In genomic region chr11:101784072-101784471, GRCm38 (mm10) we compare ENCODE assay signal across 9 mouse cellular contexts. TPM values are rescaled to one million over a fixed set of nuclear protein-coding genes. Genes with fewer than 3 reads are reported as not detected.
DNase-seq lines count a peak whose midpoint lies in the region; ATAC-seq lines count a peak whose summit lies in the region.
"Had no signal": no experiment of that assay in that cellular context is flagged by ENCODE, and none has a peak within 500 bp of the region (broad histone marks: within the 10 kb centered on the region; RNA-seq: fewer than 3 reads in every experiment).

No protein-coding gene starts in this region.

- no peaks in the 10 kb centered on the region for H3K9me3 ChIP-seq in heart, embryonic 13.5 days
- H3K9me3 ChIP-seq in hindbrain, embryonic 13.5 days, result no peaks in the 10 kb centered on the region
- H3K9me3 ChIP-seq in midbrain, embryonic 15.5 days, result no peaks in the 10 kb centered on the region
- H3K9me3 ChIP-seq: G1E had no signal

- H3K27ac ChIP-seq in heart, embryonic 13.5 days (replicated peaks), result peak overlapping the region; percentile 64; the same call in 1 of the 2 replicates
- no peak overlapping the region for H3K27ac ChIP-seq in hindbrain, embryonic 13.5 days
- H3K27ac ChIP-seq in midbrain, embryonic 15.5 days, result no peak overlapping the region

- 1% methylated on average over 19 of the region's 19 CpGs for WGBS in heart, embryonic 13.5 days
- WGBS in hindbrain, embryonic 13.5 days, result 3% methylated on average over 17 of the region's 19 CpGs
- 2% methylated on average over 18 of the region's 19 CpGs for WGBS in midbrain, embryonic 15.5 days

- intact Hi-C loops in heart, postnatal 10 days (cut with DNase I), result loop anchor here (5.0 kb wide), 1 partner anchor 368 kb away; no protein-coding TSS in a partner anchor

- no peak for DNase-seq in heart, postnatal 10 days
- peak; percentile 39 for DNase-seq in MN1 (ENCODE audit: low spot score)
- DNase-seq in layer of hippocampus, adult 9-10 months (ENCODE audit: low spot score), result no peak
- DNase-seq in urinary bladder, adult 2 months (ENCODE audit: low spot score), result no peak
- no peak for DNase-seq in urinary bladder, postnatal 25 days (ENCODE audit: low spot score)

- H3K4me1 ChIP-seq in heart, embryonic 13.5 days, result peaks cover 24% of the 10 kb centered on the region
- H3K4me1 ChIP-seq in hindbrain, embryonic 13.5 days (replicated peaks), result peaks cover 21% of the 10 kb centered on the region
- H3K4me1 ChIP-seq in midbrain, embryonic 15.5 days, result peaks cover 19% of the 10 kb centered on the region

- ATAC-seq in heart, embryonic 13.5 days (ENCODE audit: extremely low read depth, insufficient number of reproducible peaks, low FRiP score, low TSS enrichment), result no peak
- no peak for ATAC-seq in hindbrain, embryonic 13.5 days (ENCODE audit: low FRiP score)
- no peak for ATAC-seq in midbrain, embryonic 15.5 days (replicated peaks)

- peak overlapping the region; percentile 99 for H3K4me2 ChIP-seq in heart, embryonic 13.5 days
- H3K4me2 ChIP-seq in hindbrain, embryonic 13.5 days, result peak overlapping the region; percentile 94
- H3K4me2 ChIP-seq in midbrain, embryonic 15.5 days, result peak overlapping the region; percentile 89

- peaks cover 87% of the 10 kb centered on the region for H3K27me3 ChIP-seq in heart, embryonic 13.5 days (replicated peaks)
- H3K27me3 ChIP-seq in hindbrain, embryonic 13.5 days, result peaks cover 93% of the 10 kb centered on the region
- peaks cover 65% of the 10 kb centered on the region for H3K27me3 ChIP-seq in midbrain, embryonic 15.5 days (replicated peaks)

- peak overlapping the region; percentile 66 for H3K4me3 ChIP-seq in heart, embryonic 13.5 days
- H3K4me3 ChIP-seq in hindbrain, embryonic 13.5 days, result peak overlapping the region; percentile 52
- H3K4me3 ChIP-seq in midbrain, embryonic 15.5 days, result peak overlapping the region; percentile 44

- peak overlapping the region; percentile 80 for H3K9ac ChIP-seq in heart, embryonic 13.5 days
- peak overlapping the region; percentile 68 for H3K9ac ChIP-seq in hindbrain, embryonic 13.5 days
- H3K9ac ChIP-seq in midbrain, embryonic 15.5 days, result peak overlapping the region; percentile 45; the same call in 1 of the 2 replicates

- no peaks in the 10 kb centered on the region for H3K36me3 ChIP-seq in heart, embryonic 13.5 days
- H3K36me3 ChIP-seq in hindbrain, embryonic 13.5 days, result no peaks in the 10 kb centered on the region
- no peaks in the 10 kb centered on the region for H3K36me3 ChIP-seq in midbrain, embryonic 15.5 days (replicated peaks)
- H3K36me3 ChIP-seq: G1E had no signal

RNA-seq across cellular contexts. Expression of gene Etv4, which starts 1.1 kb away (rescaled TPM):
- 8.2 and 9.5 TPM in 2 replicates for polyA plus RNA-seq in heart, embryonic 13.5 days (2015; fragmentation: Nextera tagmentation; extraction: Ambion mirVana)
- 1 to 10 TPM; 2.1 to 2.7 TPM for total RNA-seq in heart, postnatal 10 days (2021)
- polyA plus RNA-seq in hindbrain, embryonic 13.5 days (2015; fragmentation: Nextera tagmentation; extraction: Ambion mirVana), result 4.5 and 6.4 TPM in 2 replicates
- polyA plus RNA-seq in midbrain, embryonic 15.5 days (2015; fragmentation: Nextera tagmentation; extraction: Ambion mirVana), result 5.9 and 7.5 TPM in 2 replicates
- polyA plus RNA-seq in urinary bladder, adult 2 months (2012; rRNA removed), result 0.44 and 0.65 TPM in 2 replicates

RNA-seq across cellular contexts. Expression of gene Dhx8, which starts 51.4 kb away (rescaled TPM):
- 18.8 and 20.1 TPM in 2 replicates for polyA plus RNA-seq in heart, embryonic 13.5 days (2015; fragmentation: Nextera tagmentation; extraction: Ambion mirVana)
- total RNA-seq in heart, postnatal 10 days (2021), result 10 to 100 TPM; 19.0 to 21.0 TPM
- 35.1 and 39.7 TPM in 2 replicates for polyA plus RNA-seq in hindbrain, embryonic 13.5 days (2015; fragmentation: Nextera tagmentation; extraction: Ambion mirVana)
- polyA plus RNA-seq in midbrain, embryonic 15.5 days (2015; fragmentation: Nextera tagmentation; extraction: Ambion mirVana), result 31.1 and 33.9 TPM in 2 replicates
- 14.7 and 15.4 TPM in 2 replicates for polyA plus RNA-seq in urinary bladder, adult 2 months (2012; rRNA removed)
